Mouse (Mus musculus) lung, embryonic 14.5 days (tissue): Measurements from ENCODE around the gene Yme1l1. TPM values are rescaled to one million over a fixed set of nuclear protein-coding genes. Genes with fewer than 3 reads are reported as not detected.
A peak's percentile ranks its signal among the peaks of the same experiment; 100 is the strongest.

Source experiments
- ATAC-seq: fragments of 200-750 bp; cut with Nextera tagmentation; 2 replicates; pipeline ENCODE4 v1.8.0; 2017; ENCODE audit warnings: mild to moderate bottlenecking, moderate TSS enrichment, moderate library complexity; ENCODE audit not compliant: insufficient read depth
- DNase-seq: peaks from one replicate; pipeline ENCODE4 v3.0.0-alpha.2; 2015
- H3K27ac ChIP-seq: fragments of 300-500 bp; sonication (generic); 2 replicates; pipeline ENCODE4 v1.5.1; 2014; ENCODE audit warnings: low read depth, mild to moderate bottlenecking, moderate library complexity
- H3K27me3 ChIP-seq: fragments of 300-500 bp; sonication (generic); 2 replicates; pipeline ENCODE4 v1.6.1; 2014; ENCODE audit warnings: low read length, control low read depth; ENCODE audit not compliant: insufficient read depth
- H3K36me3 ChIP-seq: fragments of 300-500 bp; sonication (generic); 2 replicates; pipeline ENCODE4 v1.6.1; 2014; ENCODE audit warnings: control low read depth; ENCODE audit not compliant: insufficient read depth
- H3K4me1 ChIP-seq: fragments of 300-500 bp; sonication (generic); 2 replicates; pipeline ENCODE4 v1.6.1; 2014; ENCODE audit warnings: antibody characterized with exemption, control low read depth; ENCODE audit not compliant: insufficient read depth
- H3K4me2 ChIP-seq: fragments of 300-500 bp; sonication (generic); 2 replicates; pipeline ENCODE4 v1.6.1; 2014; ENCODE audit warnings: mild to moderate bottlenecking
- H3K4me3 ChIP-seq: fragments of 300-500 bp; sonication (generic); 2 replicates; pipeline ENCODE4 v1.5.1; 2014; ENCODE audit warnings: low read depth, low read length
- H3K9ac ChIP-seq: fragments of 300-500 bp; sonication (generic); 2 replicates; pipeline ENCODE4 v1.6.1; 2014
- H3K9me3 ChIP-seq: fragments of 300-500 bp; sonication (generic); 2 replicates; pipeline ENCODE4 v1.6.1; 2016; ENCODE audit warnings: low read depth, low read length, control low read depth
- CTCF ChIP-seq: IDR thresholded peaks from 2 replicates; pipeline ENCODE4 v1.5.1; 2016; ENCODE audit warnings: antibody characterized with exemption, low read depth
- WGBS: fragments of 180-500 bp; shearing (Covaris S2); extraction: QIAGEN DNeasy Blood & Tissue Kit; methylation state at CpG from one replicate; pipeline ENCODE4 v1.1.7; 2014; 5-methylcytosine and 5-hydroxymethylcytosine counted together
- polyA plus RNA-seq: library from polyadenylated mRNA; unstranded; fragments of >200 nt; fragmentation: Nextera tagmentation; extraction: Ambion mirVana; gene quantifications from 2 replicates; pipeline ENCODE4 v1.2.1, GENCODE M21; 2014

Yme1l1 gene
- polyA plus RNA-seq, 1 experiment from 2014 or later = 81.1 TPM

GRCm38 (mm10) chr2:23202900-23203670, 46.9 kb downstream of the Yme1l1 start:
- Histone ChIP-seq H3K9me3 (no peaks in the 10 kb centered on the region), H3K4me1 (no peaks in the 10 kb centered on the region), H3K9ac (no peak overlapping the region), H3K27ac (no peak overlapping the region), H3K36me3 (peaks cover 19% of the 10 kb centered on the region; the same call in 1 of the 2 replicates), H3K4me3 (no peak overlapping the region), H3K4me2 (no peak overlapping the region), H3K27me3 (no peaks in the 10 kb centered on the region)
- ATAC-seq = peak; percentile 6; the same call in 1 of the 2 replicates
- TF ChIP-seq CTCF = no peak
- no peak for DNase-seq
- WGBS = 53% methylated on average over 15 of the region's 15 CpGs

- H3K9me3 ChIP-seq = no peaks in the 10 kb centered on the region
- 72% methylated on average over 15 of the region's 15 CpGs for WGBS
Observed at GRCm38 (mm10) chr2:23207070-23207526, 50.9 kb downstream of the Yme1l1 start, which contains the start of gene 4931423N10Rik. 4931423N10Rik (plus strand) TSS chr2:23207476.

GRCm38 (mm10) chr2:23213661-23214060, 57.5 kb downstream of the Yme1l1 start:
- TF ChIP-seq CTCF = no peak
- no peak for ATAC-seq
- H3K9me3 ChIP-seq = no peaks in the 10 kb centered on the region
- no peaks in the 10 kb centered on the region for H3K36me3 ChIP-seq
- H3K27ac ChIP-seq = no peak overlapping the region
- DNase-seq = no peak
- no peaks in the 10 kb centered on the region for H3K27me3 ChIP-seq
- H3K4me2 ChIP-seq = no peak overlapping the region
- H3K9ac ChIP-seq = no peak overlapping the region
- 77% methylated on average over 5 of the region's 5 CpGs for WGBS
- no peaks in the 10 kb centered on the region for H3K4me1 ChIP-seq
- no peak overlapping the region for H3K4me3 ChIP-seq

More at GRCm38 (mm10) chr2:23207070-23207526, 50.9 kb downstream of the Yme1l1 start, which contains the start of gene 4931423N10Rik:
- Histone ChIP-seq H3K4me3 (no peak within 1 kb of the TSS), H3K9ac (no peak within 1 kb of the TSS), H3K27ac (no peak within 1 kb of the TSS), H3K4me2 (no peak within 1 kb of the TSS), H3K27me3 (no peaks in the 10 kb centered on the region), H3K4me1 (no peaks in the 10 kb centered on the region), H3K36me3 (no peaks in the 10 kb centered on the region)
- no peak for TF ChIP-seq CTCF
- ATAC-seq = no peak
- DNase-seq = peak; percentile 11

GRCm38 (mm10) chr2:23225199-23225598, 69.0 kb downstream of the Yme1l1 start:
- Histone ChIP-seq H3K27ac (no peak overlapping the region), H3K4me3 (no peak overlapping the region), H3K27me3 (no peaks in the 10 kb centered on the region), H3K4me1 (no peaks in the 10 kb centered on the region), H3K9ac (no peak overlapping the region), H3K36me3 (no peaks in the 10 kb centered on the region), H3K9me3 (no peaks in the 10 kb centered on the region), H3K4me2 (no peak overlapping the region)
- no peak for ATAC-seq
- 44% methylated on average over 7 of the region's 7 CpGs for WGBS
- no peak for TF ChIP-seq CTCF
- no peak for DNase-seq

- H3K9me3 ChIP-seq = no peaks in the 10 kb centered on the region
- no peaks in the 10 kb centered on the region for H3K27me3 ChIP-seq
- H3K4me1 ChIP-seq = no peaks in the 10 kb centered on the region
- no peak overlapping the region for H3K4me3 ChIP-seq
- H3K4me2 ChIP-seq = no peak overlapping the region
- TF ChIP-seq CTCF = no peak
- H3K27ac ChIP-seq = no peak overlapping the region
- ATAC-seq = no peak
- 70% methylated on average over 2 of the region's 2 CpGs for WGBS
- H3K36me3 ChIP-seq = no peaks in the 10 kb centered on the region
- H3K9ac ChIP-seq = no peak overlapping the region
- DNase-seq = no peak
Observed at GRCm38 (mm10) chr2:23228463-23228862, 72.3 kb downstream of the Yme1l1 start.

- DNase-seq = peak; percentile 72
- no peak for TF ChIP-seq CTCF
- Histone ChIP-seq H3K4me2 (peak overlapping the region; percentile 69), H3K4me3 (peak overlapping the region; percentile 44), H3K36me3 (no peaks in the 10 kb centered on the region), H3K27ac (no peak overlapping the region), H3K9me3 (no peaks in the 10 kb centered on the region), H3K27me3 (no peaks in the 10 kb centered on the region), H3K9ac (no peak overlapping the region; the same call in 1 of the 2 replicates), H3K4me1 (no peaks in the 10 kb centered on the region)
- peak; percentile 87 for ATAC-seq
- under 1% methylated on average over 41 of the region's 50 CpGs for WGBS
Observed at GRCm38 (mm10) chr2:23234065-23234773, 78.0 kb downstream of the Yme1l1 start.

Other genes with a start within 250 kb of the Yme1l1 start
- 43.5 and 46.5 TPM in 2 replicates for gene Abi1, start 116.1 kb upstream of the Yme1l1 start, polyA plus RNA-seq
- 21.2 and 24.6 TPM in 2 replicates for gene Acbd5, start 88.2 kb upstream of the Yme1l1 start, polyA plus RNA-seq
- gene Mastl, start 345 bp upstream of the Yme1l1 start, polyA plus RNA-seq = 16.3 and 18.7 TPM in 2 replicates
- not detected in 2 replicates for gene 4931423N10Rik, start 51.1 kb downstream of the Yme1l1 start, polyA plus RNA-seq
- gene Nxph2, start 164.9 kb downstream of the Yme1l1 start, polyA plus RNA-seq = not detected in 2 replicates